In genomic region chr10:96948871-96949270, GRCm38 (mm10) we compare ENCODE assay signal across 23 mouse cellular contexts.
A peak's percentile ranks its signal among the peaks of the same experiment; 100 is the strongest.
DNase-seq lines count a peak whose midpoint lies in the region; ATAC-seq and TF ChIP-seq lines count a peak whose summit lies in the region.
"Had no signal": no experiment of that assay in that cellular context is flagged by ENCODE, and none has a peak within 500 bp of the region (broad histone marks: within the 10 kb centered on the region; RNA-seq: fewer than 3 reads in every experiment).

No protein-coding gene starts in this region.

- H3K4me3 ChIP-seq in heart, embryonic 10.5 days = no peak overlapping the region
- H3K4me3 ChIP-seq in midbrain, embryonic 11.5 days (ENCODE audit: low read depth, low read length) = no peak overlapping the region
- no peak overlapping the region for H3K4me3 ChIP-seq in midbrain, embryonic 16.5 days (ENCODE audit: low read depth, low read length)
- no peak overlapping the region for H3K4me3 ChIP-seq in lung, postnatal 0 days (ENCODE audit: low read depth, low read length)
- no peak overlapping the region for H3K4me3 ChIP-seq in gastrocnemius, adult 2 months
- H3K4me3 ChIP-seq: embryonic facial prominence, embryonic 12.5 days; forebrain, embryonic 12.5 days; heart, embryonic 13.5 days; hindbrain, embryonic 13.5 days; intestine, embryonic 15.5 days; liver, embryonic 12.5 days; megakaryocyte, embryonic 14.5 days; neural tube, embryonic 13.5 days; stomach, embryonic 15.5 days had no signal

- no peak for TF ChIP-seq CTCF in lung, postnatal 0 days (IDR thresholded peaks at IDR 0.05)
- no peak for TF ChIP-seq CTCF in gastrocnemius, adult 2 months (IDR thresholded peaks at IDR 0.05)

- no peaks in the 10 kb centered on the region for H3K36me3 ChIP-seq in heart, embryonic 10.5 days
- H3K36me3 ChIP-seq in midbrain, embryonic 11.5 days (ENCODE audit: control insufficient read depth, insufficient read depth, low read length) = no peaks in the 10 kb centered on the region
- H3K36me3 ChIP-seq in midbrain, embryonic 16.5 days (ENCODE audit: control insufficient read depth, insufficient read depth, low read length) = no peaks in the 10 kb centered on the region
- H3K36me3 ChIP-seq in lung, postnatal 0 days (ENCODE audit: insufficient read depth, low read length) = no peaks in the 10 kb centered on the region
- H3K36me3 ChIP-seq: embryonic facial prominence, embryonic 12.5 days; forebrain, embryonic 12.5 days; heart, embryonic 13.5 days; hindbrain, embryonic 13.5 days; intestine, embryonic 15.5 days; liver, embryonic 12.5 days; neural tube, embryonic 13.5 days; stomach, embryonic 15.5 days had no signal

- no peaks in the 10 kb centered on the region for H3K9me3 ChIP-seq in heart, embryonic 10.5 days
- H3K9me3 ChIP-seq in midbrain, embryonic 11.5 days (ENCODE audit: control insufficient read depth, low read length) = no peaks in the 10 kb centered on the region
- no peaks in the 10 kb centered on the region; the same call in 1 of the 2 replicates for H3K9me3 ChIP-seq in midbrain, embryonic 16.5 days (replicated peaks; ENCODE audit: control insufficient read depth, low read length, poor library complexity, severe bottlenecking)
- H3K9me3 ChIP-seq in lung, postnatal 0 days (ENCODE audit: low read length) = no peaks in the 10 kb centered on the region
- H3K9me3 ChIP-seq: embryonic facial prominence, embryonic 12.5 days; forebrain, embryonic 12.5 days; hindbrain, embryonic 13.5 days; intestine, embryonic 15.5 days; liver, embryonic 12.5 days; neural tube, embryonic 13.5 days; stomach, embryonic 15.5 days had no signal

- no peak overlapping the region for H3K4me2 ChIP-seq in midbrain, embryonic 11.5 days
- H3K4me2 ChIP-seq in midbrain, embryonic 16.5 days (ENCODE audit: low read length) = no peak overlapping the region
- no peak overlapping the region for H3K4me2 ChIP-seq in lung, postnatal 0 days (replicated peaks; ENCODE audit: low read depth, low read length)
- H3K4me2 ChIP-seq: embryonic facial prominence, embryonic 12.5 days; forebrain, embryonic 12.5 days; heart, embryonic 13.5 days; hindbrain, embryonic 13.5 days; intestine, embryonic 15.5 days; liver, embryonic 12.5 days; neural tube, embryonic 13.5 days; stomach, embryonic 15.5 days had no signal

- intact Hi-C loops in gastrocnemius, adult 2 months (cut with DNase I) = no loop called here

- TF ChIP-seq EP300 in lung, postnatal 0 days (IDR thresholded peaks at IDR 0.05) = peak; percentile 57

- peak; percentile 80 for DNase-seq in heart, adult 11 months
- DNase-seq in heart, embryonic 10.5 days (ENCODE audit: low spot score) = no peak
- DNase-seq in midbrain, embryonic 11.5 days (ENCODE audit: low spot score, missing footprints) = peak; percentile 62
- peak; percentile 72 for DNase-seq in lung, postnatal 0 days (ENCODE audit: low spot score)
- DNase-seq in layer of hippocampus, adult 8-10 months (ENCODE audit: low spot score in 2 of 2) = no peak
- no peak for DNase-seq in gastrocnemius, adult 2 months
- DNase-seq: B cell, adult 2 months; cerebellum, adult 11 months; cerebellum, postnatal 36 days; kidney, postnatal 36 days; right cerebral cortex, postnatal 4 days; thymus, postnatal 4 days had no signal

- no peak overlapping the region for H3K9ac ChIP-seq in midbrain, embryonic 11.5 days (ENCODE audit: low read length)
- no peak overlapping the region for H3K9ac ChIP-seq in midbrain, embryonic 16.5 days (ENCODE audit: low read depth, low read length)
- no peak overlapping the region for H3K9ac ChIP-seq in lung, postnatal 0 days (replicated peaks; ENCODE audit: low read depth)
- H3K9ac ChIP-seq: embryonic facial prominence, embryonic 12.5 days; forebrain, embryonic 12.5 days; heart, embryonic 13.5 days; hindbrain, embryonic 13.5 days; intestine, embryonic 15.5 days; liver, embryonic 12.5 days; neural tube, embryonic 13.5 days; stomach, embryonic 15.5 days had no signal

- ATAC-seq in midbrain, embryonic 11.5 days (ENCODE audit: low FRiP score) = no peak
- ATAC-seq in midbrain, embryonic 16.5 days = no peak
- peak; percentile 65 for ATAC-seq in lung, postnatal 0 days
- no peak for ATAC-seq in megakaryocyte, adult 5-6 weeks (ENCODE audit: poor library complexity, severe bottlenecking)
- ATAC-seq: intestine, embryonic 15.5 days; liver, embryonic 12.5 days had no signal

- 74% methylated on average over 2 of the region's 2 CpGs for WGBS in heart, embryonic 10.5 days
- 63% methylated on average over 2 of the region's 2 CpGs for WGBS in midbrain, embryonic 11.5 days
- WGBS in midbrain, embryonic 16.5 days = 53% methylated on average over 2 of the region's 2 CpGs
- 8% methylated on average over 2 of the region's 2 CpGs for WGBS in lung, postnatal 0 days

- H3K27ac ChIP-seq in heart, embryonic 10.5 days = no peak overlapping the region
- H3K27ac ChIP-seq in midbrain, embryonic 11.5 days (ENCODE audit: low read depth, low read length) = no peak overlapping the region
- no peak overlapping the region for H3K27ac ChIP-seq in midbrain, embryonic 16.5 days (ENCODE audit: low read length)
- H3K27ac ChIP-seq in lung, postnatal 0 days (ENCODE audit: low read length) = 0 out of 2 replicates have a peak overlapping the region, but pooled peaks have one; percentile 9
- H3K27ac ChIP-seq in gastrocnemius, adult 2 months = no peak overlapping the region
- H3K27ac ChIP-seq: embryonic facial prominence, embryonic 12.5 days; forebrain, embryonic 12.5 days; heart, embryonic 13.5 days; hindbrain, embryonic 13.5 days; intestine, embryonic 15.5 days; liver, embryonic 12.5 days; neural tube, embryonic 13.5 days; stomach, embryonic 15.5 days had no signal

- no peaks in the 10 kb centered on the region for H3K4me1 ChIP-seq in heart, embryonic 10.5 days
- H3K4me1 ChIP-seq in midbrain, embryonic 11.5 days (ENCODE audit: control insufficient read depth, insufficient read depth, low read length) = no peaks in the 10 kb centered on the region
- no peaks in the 10 kb centered on the region for H3K4me1 ChIP-seq in midbrain, embryonic 16.5 days (ENCODE audit: control insufficient read depth, insufficient read depth, low read length)
- no peaks in the 10 kb centered on the region for H3K4me1 ChIP-seq in lung, postnatal 0 days (ENCODE audit: insufficient read depth, low read depth, low read length)
- H3K4me1 ChIP-seq: embryonic facial prominence, embryonic 12.5 days; forebrain, embryonic 12.5 days; heart, embryonic 13.5 days; hindbrain, embryonic 13.5 days; intestine, embryonic 15.5 days; liver, embryonic 12.5 days; megakaryocyte, embryonic 14.5 days; stomach, embryonic 15.5 days had no signal

- H3K27me3 ChIP-seq in heart, embryonic 10.5 days (ENCODE audit: insufficient read depth, poor library complexity, severe bottlenecking) = no peaks in the 10 kb centered on the region
- H3K27me3 ChIP-seq in midbrain, embryonic 11.5 days (ENCODE audit: control insufficient read depth, insufficient read depth, low read length) = no peaks in the 10 kb centered on the region
- no peaks in the 10 kb centered on the region for H3K27me3 ChIP-seq in midbrain, embryonic 16.5 days (ENCODE audit: control insufficient read depth, insufficient read depth, low read depth, low read length)
- H3K27me3 ChIP-seq in lung, postnatal 0 days (replicated peaks; ENCODE audit: insufficient read depth, low read length) = no peaks in the 10 kb centered on the region
- H3K27me3 ChIP-seq: embryonic facial prominence, embryonic 12.5 days; forebrain, embryonic 12.5 days; heart, embryonic 13.5 days; hindbrain, embryonic 13.5 days; intestine, embryonic 15.5 days; liver, embryonic 12.5 days; megakaryocyte, embryonic 14.5 days; neural tube, embryonic 13.5 days; stomach, embryonic 15.5 days had no signal

Comparison
In these comparisons a context has a peak if more than half of its experiments do, and no peak if none do; other contexts are left out.
1. DNase-seq: peak in heart, adult 11 months (single experiment), midbrain, embryonic 11.5 days (single experiment) and lung, postnatal 0 days (single experiment); none in heart, embryonic 10.5 days (single experiment), layer of hippocampus, adult 8-10 months (0 of 2) and gastrocnemius, adult 2 months (single experiment).